ENCODE assay signal across 28 mouse cellular contexts in genomic region chr1:174169024-174169423, GRCm38 (mm10). TPM values are rescaled to one million over a fixed set of nuclear protein-coding genes. Genes with fewer than 3 reads are reported as not detected.
A peak's percentile ranks its signal among the peaks of the same experiment; 100 is the strongest.
DNase-seq lines count a peak whose midpoint lies in the region; ATAC-seq and TF ChIP-seq lines count a peak whose summit lies in the region.
"Had no signal": no experiment of that assay in that cellular context is flagged by ENCODE, and none has a peak within 500 bp of the region (broad histone marks: within the 10 kb centered on the region; RNA-seq: fewer than 3 reads in every experiment).

No protein-coding gene starts in this region.

- H3K27ac ChIP-seq in midbrain, postnatal 0 days (ENCODE audit: low read depth, low read length), result no peak overlapping the region
- H3K27ac ChIP-seq in midbrain, embryonic 14.5 days (replicated peaks; ENCODE audit: low read depth, low read length), result no peak overlapping the region
- H3K27ac ChIP-seq: embryonic facial prominence, embryonic 15.5 days; hindbrain, embryonic 12.5 days; left cerebral cortex, adult 2 months; limb, embryonic 12.5 days; lung, embryonic 15.5 days; macrophage; midbrain, embryonic 15.5 days; stomach, embryonic 15.5 days had no signal

- no peak overlapping the region for H3K4me2 ChIP-seq in midbrain, postnatal 0 days (ENCODE audit: low read depth, low read length, poor library complexity, severe bottlenecking)
- no peak overlapping the region for H3K4me2 ChIP-seq in midbrain, embryonic 14.5 days (ENCODE audit: low read length)
- H3K4me2 ChIP-seq: embryonic facial prominence, embryonic 15.5 days; hindbrain, embryonic 12.5 days; limb, embryonic 12.5 days; lung, embryonic 15.5 days; midbrain, embryonic 15.5 days; stomach, embryonic 15.5 days had no signal

- ATAC-seq in G1E (ENCODE audit: extremely low read depth, insufficient number of reproducible peaks, low FRiP score, poor library complexity, severe bottlenecking), result no peak
- ATAC-seq in midbrain, postnatal 0 days (ENCODE audit: low FRiP score), result no peak
- ATAC-seq in midbrain, embryonic 14.5 days (ENCODE audit: low FRiP score, low TSS enrichment), result no peak
- ATAC-seq: inflammation-experienced regulatory T-cells, adult 6 months; midbrain, embryonic 15.5 days had no signal

- H3K4me1 ChIP-seq in G1E (ENCODE audit: insufficient read depth, low read depth, low read length), result peaks cover 19% of the 10 kb centered on the region
- H3K4me1 ChIP-seq in midbrain, postnatal 0 days (ENCODE audit: insufficient read depth, low read length), result no peaks in the 10 kb centered on the region
- H3K4me1 ChIP-seq in midbrain, embryonic 14.5 days (ENCODE audit: control insufficient read depth, insufficient read depth, low read length), result no peaks in the 10 kb centered on the region
- H3K4me1 ChIP-seq: embryonic facial prominence, embryonic 15.5 days; hindbrain, embryonic 12.5 days; limb, embryonic 12.5 days; lung, embryonic 15.5 days; midbrain, embryonic 15.5 days; stomach, embryonic 15.5 days had no signal

- no peak overlapping the region for H3K4me3 ChIP-seq in G1E (ENCODE audit: low read depth, low read length)
- H3K4me3 ChIP-seq in midbrain, postnatal 0 days (ENCODE audit: low read depth, low read length), result no peak overlapping the region
- H3K4me3 ChIP-seq in midbrain, embryonic 14.5 days (replicated peaks; ENCODE audit: low read depth, low read length), result no peak overlapping the region
- H3K4me3 ChIP-seq: embryonic facial prominence, embryonic 15.5 days; hindbrain, embryonic 12.5 days; left cerebral cortex, adult 2 months; limb, embryonic 12.5 days; lung, embryonic 15.5 days; midbrain, embryonic 15.5 days; stomach, embryonic 15.5 days had no signal

- 0 out of 2 replicates have a peak, but pooled peaks have one; percentile 2 for TF ChIP-seq CTCF in G1E (IDR thresholded peaks at IDR 0.05; ENCODE audit: low read depth, low read length)
- no peak for TF ChIP-seq CTCF in midbrain, postnatal 0 days (IDR thresholded peaks at IDR 0.05)

- DNase-seq in retina, embryonic 14.5 days (ENCODE audit: low spot score), result peak; percentile 3
- no peak for DNase-seq in retina, postnatal 1 day
- DNase-seq in G1E (ENCODE audit: low spot score), result no peak
- DNase-seq in c-Kit-positive CD71-positive TER-119-negative erythroid progenitor cells, embryonic 14.5 days (ENCODE audit: low read depth), result peak; percentile 65
- DNase-seq in midbrain, postnatal 0 days (ENCODE audit: low spot score), result no peak
- DNase-seq in midbrain, embryonic 14.5 days, result no peak
- no peak for DNase-seq in ovary, postnatal 10 days (ENCODE audit: low spot score)
- DNase-seq: adrenal gland, adult 2 months; cerebellum, adult 9-10 months; embryo, embryonic 11 days; gastrocnemius, postnatal 10 days; heart, adult 18-20 months; kidney, postnatal 10 days; right cerebral cortex, postnatal 14 days; thymus, adult 2 months had no signal

- H3K36me3 ChIP-seq in G1E (replicated peaks), result no peaks in the 10 kb centered on the region
- H3K36me3 ChIP-seq in midbrain, postnatal 0 days (ENCODE audit: insufficient read depth, low read length), result no peaks in the 10 kb centered on the region
- no peaks in the 10 kb centered on the region for H3K36me3 ChIP-seq in midbrain, embryonic 14.5 days (ENCODE audit: control insufficient read depth, insufficient read depth, low read length)
- H3K36me3 ChIP-seq: embryonic facial prominence, embryonic 15.5 days; hindbrain, embryonic 12.5 days; limb, embryonic 12.5 days; lung, embryonic 15.5 days; midbrain, embryonic 15.5 days; stomach, embryonic 15.5 days had no signal

- H3K9ac ChIP-seq in midbrain, postnatal 0 days (replicated peaks; ENCODE audit: low read length, poor library complexity, severe bottlenecking), result no peak overlapping the region
- H3K9ac ChIP-seq in midbrain, embryonic 14.5 days (replicated peaks; ENCODE audit: low read length), result no peak overlapping the region
- H3K9ac ChIP-seq: embryonic facial prominence, embryonic 15.5 days; hindbrain, embryonic 12.5 days; limb, embryonic 12.5 days; lung, embryonic 15.5 days; midbrain, embryonic 15.5 days; stomach, embryonic 15.5 days had no signal

- no peaks in the 10 kb centered on the region for H3K27me3 ChIP-seq in G1E (ENCODE audit: insufficient read depth, low read length)
- H3K27me3 ChIP-seq in midbrain, postnatal 0 days (ENCODE audit: insufficient read depth, low read length), result no peaks in the 10 kb centered on the region
- no peaks in the 10 kb centered on the region for H3K27me3 ChIP-seq in midbrain, embryonic 14.5 days (ENCODE audit: control insufficient read depth, insufficient read depth, low read length)
- H3K27me3 ChIP-seq: embryonic facial prominence, embryonic 15.5 days; hindbrain, embryonic 12.5 days; limb, embryonic 12.5 days; lung, embryonic 15.5 days; midbrain, embryonic 15.5 days; stomach, embryonic 15.5 days had no signal

- no peaks in the 10 kb centered on the region for H3K9me3 ChIP-seq in G1E (replicated peaks)
- no peaks in the 10 kb centered on the region for H3K9me3 ChIP-seq in midbrain, postnatal 0 days (ENCODE audit: low read length)
- H3K9me3 ChIP-seq in midbrain, embryonic 14.5 days (ENCODE audit: control insufficient read depth, low read length), result no peaks in the 10 kb centered on the region
- H3K9me3 ChIP-seq: embryonic facial prominence, embryonic 15.5 days; hindbrain, embryonic 12.5 days; limb, embryonic 12.5 days; lung, embryonic 15.5 days; midbrain, embryonic 15.5 days; stomach, embryonic 15.5 days had no signal

RNA-seq across cellular contexts. Expression of gene Spta1, which starts 3.6 kb away (rescaled TPM):
- total RNA-seq in G1E (2014; fragmentation: Nextera tagmentation) (66.5 and 113 TPM in 2 replicates), G1E (2017) (66.3 and 77.0 TPM in 2 replicates)
- 2.6 and 3.1 TPM in 2 replicates for polyA plus RNA-seq in G1E (2012)
- 0.16 and 0.19 TPM in 2 replicates for total RNA-seq in midbrain, postnatal 0 days (2014; rRNA removed)
- polyA plus RNA-seq in midbrain, postnatal 0 days (2015; fragmentation: Nextera tagmentation; extraction: Ambion mirVana), result 0.04 TPM in 1 of 2 replicates, not detected in the other
- 0.04 and 0.16 TPM in 2 replicates for polyA plus RNA-seq in midbrain, embryonic 14.5 days (2014; fragmentation: Nextera tagmentation; extraction: Ambion mirVana)

RNA-seq across cellular contexts. Expression of gene Olfr420, which starts 13.6 kb away (rescaled TPM):
- total RNA-seq in G1E (2014; fragmentation: Nextera tagmentation) (not detected in 2 replicates), G1E (2017) (0.06 and 0.11 TPM in 2 replicates)
- not detected in 2 replicates for polyA plus RNA-seq in G1E (2012)
- total RNA-seq in midbrain, postnatal 0 days (2014; rRNA removed), result not detected in 2 replicates
- polyA plus RNA-seq in midbrain, postnatal 0 days (2015; fragmentation: Nextera tagmentation; extraction: Ambion mirVana), result not detected in 2 replicates
- polyA plus RNA-seq in midbrain, embryonic 14.5 days (2014; fragmentation: Nextera tagmentation; extraction: Ambion mirVana), result not detected in 2 replicates
- total RNA-seq: adrenal gland, adult 2 months; gastrocnemius, postnatal 10 days; heart, adult 18-20 months; layer of hippocampus, adult 8-10 months; left cerebral cortex, adult 2 months had no signal
- polyA plus RNA-seq: adrenal gland, adult 2 months; forebrain, embryonic 11.5 days; heart, embryonic 14.5 days; hindbrain, embryonic 12.5 days; inflammation-experienced regulatory T-cells, adult 6 months; limb, embryonic 12.5 days; lung, embryonic 15.5 days; macrophage; midbrain, embryonic 15.5 days; spleen, adult 2 months; stomach, embryonic 15.5 days; thymus, adult 2 months had no signal

RNA-seq across cellular contexts. Expression of gene Olfr424, which starts 37.7 kb away (rescaled TPM):
- total RNA-seq in G1E (2014; fragmentation: Nextera tagmentation) (not detected in 2 replicates), G1E (2017) (0.12 TPM in 1 of 2 replicates, not detected in the other)
- polyA plus RNA-seq in G1E (2012), result not detected in 2 replicates
- total RNA-seq in midbrain, postnatal 0 days (2014; rRNA removed), result not detected in 2 replicates
- polyA plus RNA-seq in midbrain, postnatal 0 days (2015; fragmentation: Nextera tagmentation; extraction: Ambion mirVana), result not detected in 2 replicates
- polyA plus RNA-seq in midbrain, embryonic 14.5 days (2014; fragmentation: Nextera tagmentation; extraction: Ambion mirVana), result not detected in 2 replicates
- total RNA-seq: adrenal gland, adult 2 months; gastrocnemius, postnatal 10 days; heart, adult 18-20 months; layer of hippocampus, adult 8-10 months; left cerebral cortex, adult 2 months had no signal
- polyA plus RNA-seq: adrenal gland, adult 2 months; forebrain, embryonic 11.5 days; heart, embryonic 14.5 days; hindbrain, embryonic 12.5 days; inflammation-experienced regulatory T-cells, adult 6 months; limb, embryonic 12.5 days; lung, embryonic 15.5 days; macrophage; midbrain, embryonic 15.5 days; spleen, adult 2 months; stomach, embryonic 15.5 days had no signal

RNA-seq across cellular contexts. Expression of gene Olfr231, which starts 48.1 kb away (rescaled TPM):
- total RNA-seq in G1E (2014; fragmentation: Nextera tagmentation), result not detected in 2 replicates
- total RNA-seq in G1E (2017), result 0.23 TPM in 1 of 2 replicates, not detected in the other
- polyA plus RNA-seq in G1E (2012), result not detected in 2 replicates
- not detected in 2 replicates for total RNA-seq in midbrain, postnatal 0 days (2014; rRNA removed)
- polyA plus RNA-seq in midbrain, postnatal 0 days (2015; fragmentation: Nextera tagmentation; extraction: Ambion mirVana), result not detected in 2 replicates
- polyA plus RNA-seq in midbrain, embryonic 14.5 days (2014; fragmentation: Nextera tagmentation; extraction: Ambion mirVana), result not detected in 2 replicates
- total RNA-seq: adrenal gland, adult 2 months; gastrocnemius, postnatal 10 days; heart, adult 18-20 months; layer of hippocampus, adult 8-10 months; left cerebral cortex, adult 2 months had no signal
- polyA plus RNA-seq: adrenal gland, adult 2 months; heart, embryonic 14.5 days; hindbrain, embryonic 12.5 days; inflammation-experienced regulatory T-cells, adult 6 months; limb, embryonic 12.5 days; lung, embryonic 15.5 days; macrophage; midbrain, embryonic 15.5 days; spleen, adult 2 months; stomach, embryonic 15.5 days; thymus, adult 2 months had no signal

Comparison
In these comparisons a context has a peak if more than half of its experiments do, and no peak if none do; other contexts are left out.
1. DNase-seq: peak in retina, embryonic 14.5 days (single experiment) and c-Kit-positive CD71-positive TER-119-negative erythroid progenitor cells, embryonic 14.5 days (single experiment); none in retina, postnatal 1 day (single experiment), G1E (single experiment), midbrain, postnatal 0 days (single experiment), midbrain, embryonic 14.5 days (single experiment) and ovary, postnatal 10 days (single experiment).